Mouse (Mus musculus) cerebellum, adult 8-10 months (tissue): ENCODE data around the gene Brd2.
A peak's percentile ranks its signal among the peaks of the same experiment; 100 is the strongest.
"Not testable (repeated sequence)": the region's sequence is repeated elsewhere in the genome, so short reads cannot be mapped to it uniquely, and the experiment has no call there.

Source experiments
- DNase-seq: peaks from one replicate; pipeline ENCODE4 v3.0.0; 2022

Brd2 gene

GRCm38 (mm10) chr17:34122188-34122984 lies at the start of gene Brd2:
Gene Brd2, minus strand, starts transcription at chr17:34122634.
- peak; percentile 98 for DNase-seq

- peak; percentile 69 for DNase-seq
Measured at GRCm38 (mm10) chr17:34170877-34171498, 48.6 kb upstream of the Brd2 start.

- DNase-seq, result no peak
Measured at GRCm38 (mm10) chr17:34170487-34170876, 48.0 kb upstream of the Brd2 start.

GRCm38 (mm10) chr17:34169279-34169678 lies 46.8 kb upstream of the Brd2 start:
- DNase-seq, result peak; percentile 9

GRCm38 (mm10) chr17:34165033-34165730 lies 42.7 kb upstream of the Brd2 start:
- DNase-seq, result no peak

- no peak for DNase-seq
Measured at GRCm38 (mm10) chr17:34164202-34164895, 41.9 kb upstream of the Brd2 start.

- DNase-seq, result no peak
Measured at GRCm38 (mm10) chr17:34155534-34155933, 33.1 kb upstream of the Brd2 start.

GRCm38 (mm10) chr17:34152923-34153322 lies 30.5 kb upstream of the Brd2 start, which contains the start of gene H2-DMb1:
Gene H2-DMb1, plus strand, starts transcription at chr17:34153072.
- DNase-seq, result no peak

- no peak for DNase-seq
Measured at GRCm38 (mm10) chr17:34144960-34145371, 22.5 kb upstream of the Brd2 start.

GRCm38 (mm10) chr17:34144221-34144620 lies 21.8 kb upstream of the Brd2 start:
- DNase-seq, result not testable (repeated sequence)

- DNase-seq, result no peak
Measured at GRCm38 (mm10) chr17:34143461-34143860, 21.0 kb upstream of the Brd2 start.

GRCm38 (mm10) chr17:34143033-34143432 lies 20.6 kb upstream of the Brd2 start, which contains the start of gene H2-DMb2:
Gene H2-DMb2, plus strand, starts transcription at chr17:34143307.
- DNase-seq, result no peak

GRCm38 (mm10) chr17:34142456-34143010 lies 20.1 kb upstream of the Brd2 start:
- no peak for DNase-seq

GRCm38 (mm10) chr17:34141448-34141847 lies 19.0 kb upstream of the Brd2 start:
- DNase-seq, result no peak

GRCm38 (mm10) chr17:34140240-34140639 lies 17.8 kb upstream of the Brd2 start:
- DNase-seq, result no peak

GRCm38 (mm10) chr17:34139416-34139815 lies 17.0 kb upstream of the Brd2 start:
- DNase-seq, result no peak

- no peak for DNase-seq
Measured at GRCm38 (mm10) chr17:34138655-34139054, 16.2 kb upstream of the Brd2 start.

- no peak for DNase-seq
Measured at GRCm38 (mm10) chr17:34137601-34138000, 15.2 kb upstream of the Brd2 start.

- peak; percentile 99 for DNase-seq
Measured at GRCm38 (mm10) chr17:34135297-34136224, 13.1 kb upstream of the Brd2 start.

GRCm38 (mm10) chr17:34134451-34134850 lies 12.0 kb upstream of the Brd2 start:
- peak; percentile 15 for DNase-seq

GRCm38 (mm10) chr17:34133289-34133688 lies 10.9 kb upstream of the Brd2 start:
- no peak for DNase-seq
